Mouse (Mus musculus) olfactory bulb, adult 2 months (tissue): ENCODE measurements at regions not wholly inside any gene's neighbourhood (a gene's known extent, or its start where the extent isn't known, plus 50 kb on each side); places are given as distances from the start of the nearest gene placed in this dataset.
"Not testable (repeated sequence)": the region's sequence is repeated elsewhere in the genome, so short reads cannot be mapped to it uniquely, and the experiment has no call there.

Experiments used
- H3K27ac ChIP-seq: fragments of 200-500 bp; 2 replicates; pipeline ENCODE4 v1.5.1; 2012; ENCODE audit warnings: low read depth, low read length; ENCODE audit not compliant: insufficient read depth
- H3K4me1 ChIP-seq: fragments of 200-500 bp; 2 replicates; pipeline ENCODE4 v1.6.1; 2012; ENCODE audit warnings: low read length; ENCODE audit not compliant: control insufficient read depth, insufficient read depth
- H3K4me3 ChIP-seq: fragments of 200-500 bp; 2 replicates; pipeline ENCODE4 v1.5.1; 2012; ENCODE audit warnings: mild to moderate bottlenecking, low read depth, low read length, moderate library complexity; ENCODE audit not compliant: insufficient read depth
- CTCF ChIP-seq: fragments of 200-500 bp; IDR thresholded peaks from 2 replicates; pipeline ENCODE4 v1.5.1; 2012; ENCODE audit warnings: low read depth, mild to moderate bottlenecking, low read length, moderate library complexity; ENCODE audit not compliant: insufficient read depth
- POLR2A ChIP-seq: fragments of 200-500 bp; IDR thresholded peaks from 2 replicates; pipeline ENCODE4 v1.6.1; 2012; ENCODE audit warnings: mild to moderate bottlenecking, low read depth, low read length, moderate library complexity; ENCODE audit not compliant: insufficient read depth
- WGBS: fragments of 180-500 bp; shearing (Covaris S2); methylation state at CpG from one replicate; pipeline ENCODE4 v1.1.7; 2018; 5-methylcytosine and 5-hydroxymethylcytosine counted together

- Histone ChIP-seq H3K4me3 (no peak overlapping the region), H3K4me1 (no peaks in the 10 kb centered on the region), H3K27ac (no peak overlapping the region)
- WGBS = 84% methylated on average over 5 of the region's 5 CpGs
- TF ChIP-seq CTCF (no peak), POLR2A (no peak)
Measured at GRCm38 (mm10) chrX:94785983-94786382, 61.6 kb downstream of the Zxdb start.

- no peak overlapping the region for H3K27ac ChIP-seq
- 63% methylated on average over 3 of the region's 3 CpGs for WGBS
- no peaks in the 10 kb centered on the region for H3K4me1 ChIP-seq
- TF ChIP-seq POLR2A = no peak
- no peak for TF ChIP-seq CTCF
- H3K4me3 ChIP-seq = no peak overlapping the region
Measured at GRCm38 (mm10) chrX:94788331-94788920, 64.1 kb downstream of the Zxdb start.

- H3K4me1 ChIP-seq, H3K27ac ChIP-seq, H3K4me3 ChIP-seq: not testable (repeated sequence)
- WGBS = no CpG with 5 or more reads among the region's 37 CpGs
Measured at GRCm38 (mm10) chrX:94796845-94797244, 72.5 kb downstream of the Zxdb start.

DNA sequence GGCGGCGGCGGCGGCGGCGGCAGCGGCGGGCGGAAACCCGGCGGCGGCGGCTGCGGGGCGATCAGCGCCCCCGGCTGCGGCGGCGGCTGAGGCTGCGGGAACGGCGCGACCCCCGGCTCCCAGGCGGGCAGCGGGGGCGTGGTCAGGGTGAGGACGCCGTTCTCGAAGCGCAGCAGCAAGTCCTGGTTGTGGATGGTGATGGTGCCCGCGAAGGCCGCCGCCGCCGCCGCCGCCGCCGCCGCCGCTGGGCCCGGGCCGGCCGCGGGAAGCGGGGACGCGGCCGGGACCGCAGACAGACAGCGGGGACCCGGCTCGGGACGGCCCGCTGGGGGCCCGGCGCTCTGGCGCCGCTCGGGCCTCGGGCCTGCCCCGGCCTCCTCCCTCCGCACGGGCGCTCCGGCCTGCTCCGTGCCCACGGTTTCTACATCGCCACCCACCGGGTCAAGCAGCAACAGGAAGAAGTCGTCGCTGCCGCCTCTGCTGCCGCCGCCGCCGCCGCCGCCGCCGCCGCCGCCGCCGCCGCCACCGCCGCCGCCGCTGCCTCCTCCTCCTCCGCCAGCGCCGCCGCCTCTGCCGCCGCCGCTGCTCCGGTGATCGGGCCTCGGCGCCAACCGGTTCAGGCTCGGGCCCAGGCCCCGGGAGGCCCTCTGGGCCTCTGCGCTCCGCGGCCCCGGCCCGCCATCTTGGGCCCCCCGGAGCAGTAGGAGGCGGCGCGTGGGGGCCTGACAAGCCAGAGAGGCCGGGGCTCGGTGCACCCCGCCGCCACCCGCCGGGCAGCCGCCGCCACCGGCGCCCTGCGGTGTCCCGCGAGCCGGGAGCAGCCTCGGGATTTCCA, 73.2 kb downstream of the Zxdb start:
- not testable (repeated sequence) for H3K4me1 ChIP-seq, H3K4me3 ChIP-seq, H3K27ac ChIP-seq
- WGBS = no CpG with 5 or more reads among the region's 131 CpGs

DNA sequence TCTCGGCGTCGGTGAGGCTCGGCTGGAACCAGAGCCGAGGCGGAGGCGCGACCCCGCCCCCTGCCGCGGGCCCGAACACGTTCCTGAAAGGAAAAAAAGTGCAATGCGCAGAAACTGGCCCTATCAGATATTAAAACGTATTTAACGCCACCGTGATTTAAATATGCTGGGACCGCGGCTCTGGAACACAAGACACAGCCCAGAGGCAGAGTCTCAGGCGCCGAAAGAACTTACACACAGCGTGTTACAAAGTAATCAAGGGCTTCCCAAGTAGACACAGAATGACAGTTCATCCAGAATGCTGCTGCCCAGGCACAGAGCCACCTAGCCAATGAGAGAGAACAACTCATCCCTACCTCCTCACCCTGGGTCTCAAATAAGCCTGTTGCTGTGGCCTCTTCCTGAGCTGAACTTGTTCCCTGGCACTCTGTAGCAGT, 73.8 kb downstream of the Zxdb start:
- H3K4me1 ChIP-seq, H3K27ac ChIP-seq, H3K4me3 ChIP-seq: not testable (repeated sequence)
- no CpG with 5 or more reads among the region's 22 CpGs for WGBS

DNA sequence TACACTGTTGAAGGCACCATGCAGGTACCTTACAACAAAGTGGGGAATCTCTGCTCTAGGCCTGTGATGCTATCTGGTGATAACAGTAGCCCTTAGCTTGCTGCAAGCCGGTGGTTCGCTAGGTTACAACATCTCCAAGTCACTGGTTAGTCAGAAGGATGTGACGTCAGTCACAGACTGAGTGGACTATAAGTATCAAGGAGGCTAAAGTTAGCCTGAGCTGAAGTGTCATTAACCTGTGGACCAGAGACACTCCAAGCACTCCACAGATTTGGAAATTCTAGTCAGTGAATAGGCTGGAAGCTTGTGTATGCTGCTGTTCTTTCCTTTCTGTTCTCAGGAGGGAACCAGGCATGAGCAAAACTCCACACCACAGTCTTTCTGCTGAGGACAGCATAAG, 88.4 kb downstream of the Zxdb start:
- not testable (repeated sequence) for H3K4me3 ChIP-seq, H3K4me1 ChIP-seq, H3K27ac ChIP-seq
- no CpG with 5 or more reads among the region's 3 CpGs for WGBS

DNA sequence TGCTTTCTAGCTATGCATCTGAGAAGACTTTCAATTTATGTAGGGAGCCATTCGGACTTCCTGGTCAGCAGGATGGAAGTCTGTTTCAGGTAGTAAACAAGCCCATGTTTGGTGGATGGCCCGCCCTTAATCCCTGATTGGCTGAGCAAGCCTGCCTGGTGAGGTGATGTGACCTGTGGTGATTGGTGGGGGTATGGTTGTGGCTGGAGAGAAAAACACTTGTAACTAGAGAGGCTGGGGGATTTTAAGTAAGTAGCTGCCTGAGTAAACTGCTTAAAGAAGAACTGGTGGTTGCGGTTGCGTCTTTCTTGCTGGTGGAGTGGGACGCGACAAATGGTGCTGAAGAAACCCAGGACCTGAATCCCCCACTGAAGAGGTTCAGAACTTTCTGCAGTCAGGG, 103.2 kb downstream of the Zxdb start:
- H3K4me1 ChIP-seq = not testable (repeated sequence)

DNA sequence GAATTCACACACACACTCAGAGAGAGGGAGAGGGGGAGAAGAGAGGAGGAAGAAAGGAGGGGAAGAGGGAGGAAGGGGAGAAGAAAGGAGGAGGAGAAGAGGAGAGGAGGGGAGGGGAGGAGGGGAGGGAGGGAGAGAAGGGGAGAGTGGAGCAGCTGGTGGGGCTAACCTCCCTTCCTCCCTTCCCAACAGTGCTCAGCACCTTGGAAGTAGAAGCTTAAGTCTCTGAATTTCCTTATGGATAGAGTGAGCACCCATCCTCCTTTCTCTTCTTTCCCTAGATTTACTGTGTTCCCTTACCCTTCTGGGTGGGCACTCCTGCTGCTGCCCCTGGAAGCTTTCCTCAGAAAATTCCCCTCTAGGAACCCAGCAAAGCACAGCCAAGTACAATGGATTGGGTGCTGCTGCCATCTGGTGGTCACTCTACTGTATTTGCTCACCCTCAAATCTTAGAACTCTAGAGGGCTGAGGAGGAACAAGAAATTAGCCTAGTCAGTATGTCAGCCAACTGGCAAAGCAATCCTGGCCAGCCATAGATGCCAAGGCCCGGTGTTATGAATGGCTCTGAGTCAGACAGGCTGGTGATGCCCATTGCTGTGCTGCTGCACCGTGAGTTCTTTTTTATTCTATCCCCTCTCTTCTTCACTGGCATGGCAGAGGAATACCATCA, 119.9 kb downstream of the Zxdb start:
- H3K4me3 ChIP-seq, H3K27ac ChIP-seq, H3K4me1 ChIP-seq: not testable (repeated sequence)
- WGBS = 18% methylated on average over 2 of the region's 2 CpGs

More for the DNA sequence above, 103.2 kb downstream of the Zxdb start:
- 92% methylated on average over 6 of the region's 6 CpGs for WGBS
- not testable (repeated sequence) for H3K4me3 ChIP-seq, H3K27ac ChIP-seq

DNA sequence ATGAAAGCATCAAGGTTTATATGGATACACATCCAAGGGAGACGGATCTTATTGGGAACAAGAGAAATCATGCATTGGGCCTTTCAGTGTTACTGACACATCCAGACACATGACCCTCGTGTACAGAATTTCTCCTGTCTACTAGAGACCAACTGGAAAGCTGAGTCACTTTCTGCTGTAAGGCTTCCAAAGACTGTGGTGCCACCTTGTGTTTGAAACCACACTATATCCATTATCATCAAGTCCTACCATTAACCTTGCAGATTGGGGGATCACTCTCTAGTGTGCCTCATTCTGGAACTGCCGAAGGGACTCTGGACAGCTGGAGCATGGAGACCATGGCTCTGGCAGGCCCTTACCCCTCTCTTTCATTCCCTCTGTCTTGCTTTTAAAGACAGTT, 125.2 kb downstream of the Zxdb start:
- H3K4me1 ChIP-seq, H3K27ac ChIP-seq, H3K4me3 ChIP-seq: not testable (repeated sequence)
- 80% methylated on average over 1 of the region's 3 CpGs for WGBS

DNA sequence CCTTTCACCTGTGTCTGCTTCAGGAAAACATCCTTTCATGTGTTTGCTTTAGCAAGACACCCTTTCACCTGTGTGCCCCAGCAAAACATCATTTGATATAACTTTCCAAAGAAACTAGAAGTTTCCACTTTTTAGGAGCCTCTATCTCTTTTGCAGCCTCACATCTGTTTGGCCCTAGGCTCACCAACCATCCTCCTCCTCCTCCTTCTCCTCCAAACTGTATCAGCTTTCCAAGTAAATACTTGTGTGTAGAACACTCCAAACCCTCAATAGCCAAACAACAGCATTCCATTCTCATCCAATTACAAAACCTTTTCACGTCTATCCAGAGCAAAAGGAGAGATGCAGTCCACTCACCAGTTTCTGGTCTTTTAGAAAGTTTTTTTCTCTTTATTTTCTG, 133.1 kb downstream of the Zxdb start:
- Histone ChIP-seq H3K4me1 (no peaks in the 10 kb centered on the region), H3K27ac (no peak overlapping the region), H3K4me3 (no peak overlapping the region)
- no peak for TF ChIP-seq POLR2A
- TF ChIP-seq CTCF = no peak
- WGBS = 71% methylated on average over 1 of the region's 1 CpGs
